In genomic region chr16:35191271-35191670, GRCm38 (mm10) we compare ENCODE assay signal across 26 mouse cellular contexts. TPM values are rescaled to one million over a fixed set of nuclear protein-coding genes. Genes with fewer than 3 reads are reported as not detected.
A peak's percentile ranks its signal among the peaks of the same experiment; 100 is the strongest.
DNase-seq lines count a peak whose midpoint lies in the region; ATAC-seq and TF ChIP-seq lines count a peak whose summit lies in the region.
"Had no signal": no experiment of that assay in that cellular context is flagged by ENCODE, and none has a peak within 500 bp of the region (broad histone marks: within the 10 kb centered on the region; RNA-seq: fewer than 3 reads in every experiment).

No protein-coding gene starts in this region.

- no peak for TF ChIP-seq EP300 in heart, postnatal 0 days (IDR thresholded peaks at IDR 0.05; ENCODE audit: low read depth)

- H3K36me3 ChIP-seq in heart, postnatal 0 days (replicated peaks; ENCODE audit: control insufficient read depth, insufficient read depth, low read length), result no peaks in the 10 kb centered on the region
- no peaks in the 10 kb centered on the region for H3K36me3 ChIP-seq in intestine, embryonic 16.5 days (ENCODE audit: control insufficient read depth, insufficient read depth, low read length)
- H3K36me3 ChIP-seq: kidney, embryonic 15.5 days; lung, embryonic 15.5 days; midbrain, embryonic 13.5 days had no signal

- no peaks in the 10 kb centered on the region for H3K27me3 ChIP-seq in heart, postnatal 0 days (ENCODE audit: control insufficient read depth, insufficient read depth, low read length)
- H3K27me3 ChIP-seq in cerebellum, adult 2 months (ENCODE audit: control insufficient read depth, insufficient read depth, low read length), result no peaks in the 10 kb centered on the region
- no peaks in the 10 kb centered on the region for H3K27me3 ChIP-seq in intestine, embryonic 16.5 days (replicated peaks; ENCODE audit: control insufficient read depth, insufficient read depth, low read length)
- H3K27me3 ChIP-seq: embryonic facial prominence, embryonic 13.5 days; forebrain, embryonic 13.5 days; kidney, embryonic 15.5 days; lung, embryonic 15.5 days; midbrain, embryonic 13.5 days had no signal

- no peak overlapping the region for H3K4me3 ChIP-seq in heart, postnatal 0 days (ENCODE audit: low read depth, low read length)
- H3K4me3 ChIP-seq in cerebellum, adult 2 months (replicated peaks; ENCODE audit: insufficient read depth, low read depth, low read length), result no peak overlapping the region
- H3K4me3 ChIP-seq in intestine, embryonic 16.5 days (ENCODE audit: low read length), result no peak overlapping the region
- H3K4me3 ChIP-seq: embryonic facial prominence, embryonic 13.5 days; erythroblast, embryonic 14.5 days; forebrain, embryonic 13.5 days; gastrocnemius, adult 2 months; kidney, embryonic 15.5 days; lung, embryonic 15.5 days; megakaryocyte, embryonic 14.5 days; midbrain, embryonic 13.5 days had no signal

- no peak for ATAC-seq in heart, postnatal 0 days (ENCODE audit: insufficient read depth, low read depth)
- no peak for ATAC-seq in intestine, embryonic 16.5 days
- ATAC-seq: forebrain, embryonic 13.5 days; inflammation-experienced regulatory T-cells, adult 6 months; midbrain, embryonic 13.5 days had no signal

- no peaks in the 10 kb centered on the region for H3K9me3 ChIP-seq in heart, postnatal 0 days (replicated peaks; ENCODE audit: control insufficient read depth, low read length)
- H3K9me3 ChIP-seq in intestine, embryonic 16.5 days (ENCODE audit: control insufficient read depth, low read length), result no peaks in the 10 kb centered on the region
- H3K9me3 ChIP-seq: embryonic facial prominence, embryonic 13.5 days; forebrain, embryonic 13.5 days; kidney, embryonic 15.5 days; lung, embryonic 15.5 days; midbrain, embryonic 13.5 days had no signal

- TF ChIP-seq CTCF in heart, postnatal 0 days (IDR thresholded peaks at IDR 0.05; ENCODE audit: low read depth), result no peak
- TF ChIP-seq CTCF in cerebellum, adult 2 months (IDR thresholded peaks at IDR 0.05; ENCODE audit: borderline replicate concordance, insufficient read depth, low read depth, low read length), result no peak

- no peak for TF ChIP-seq POLR2A in cerebellum, adult 2 months (IDR thresholded peaks at IDR 0.05; ENCODE audit: borderline replicate concordance, insufficient read depth, low read length)

- WGBS in heart, postnatal 0 days, result 59% methylated on average over 7 of the region's 7 CpGs
- 14% methylated on average over 7 of the region's 7 CpGs for WGBS in cerebellum, adult 2 months
- 78% methylated on average over 7 of the region's 7 CpGs for WGBS in intestine, embryonic 16.5 days

- peaks cover 44% of the 10 kb centered on the region for H3K4me1 ChIP-seq in heart, postnatal 0 days (ENCODE audit: control insufficient read depth, insufficient read depth)
- peaks cover 46% of the 10 kb centered on the region for H3K4me1 ChIP-seq in cerebellum, adult 2 months (ENCODE audit: control insufficient read depth, insufficient read depth, low read length)
- peaks cover 14% of the 10 kb centered on the region for H3K4me1 ChIP-seq in intestine, embryonic 16.5 days (ENCODE audit: control insufficient read depth, insufficient read depth, low read length)

- intact Hi-C loops in heart, postnatal 10 days (cut with DNase I), result no loop called here

- no peak for DNase-seq in heart, postnatal 0 days (ENCODE audit: low spot score)
- DNase-seq in heart, postnatal 10 days, result no peak
- DNase-seq in cerebellum, adult 11 months, result peak; percentile 42
- peak; percentile 61 to 78 for DNase-seq in cerebellum, adult 2 months
- DNase-seq in cerebellum, postnatal 25 days, result peak; percentile 67 to 75
- no peak for DNase-seq in c-Kit-positive CD71-positive TER-119-positive erythroid progenitor cells, embryonic 14.5 days (ENCODE audit: low spot score)
- DNase-seq: adrenal gland, adult 2 months; embryo, embryonic 11 days; gastrocnemius, adult 2 months; heart, postnatal 36 days; layer of hippocampus, adult 9-11 months; lung, postnatal 36 days; thymus, postnatal 14 days had no signal

- no peak overlapping the region for H3K4me2 ChIP-seq in heart, postnatal 0 days (ENCODE audit: low read depth, low read length)
- no peak overlapping the region for H3K4me2 ChIP-seq in intestine, embryonic 16.5 days (ENCODE audit: low read depth, low read length)
- H3K4me2 ChIP-seq: embryonic facial prominence, embryonic 13.5 days; forebrain, embryonic 13.5 days; heart, embryonic 11.5 days; hindbrain, embryonic 14.5 days; kidney, embryonic 15.5 days; lung, embryonic 15.5 days; midbrain, embryonic 13.5 days had no signal

- peak overlapping the region; percentile 59; the same call in 1 of the 2 replicates for H3K27ac ChIP-seq in heart, postnatal 0 days (ENCODE audit: low read depth)
- no peak overlapping the region for H3K27ac ChIP-seq in cerebellum, adult 2 months (ENCODE audit: insufficient read depth, low read length)
- H3K27ac ChIP-seq in intestine, embryonic 16.5 days (ENCODE audit: low read length), result no peak overlapping the region
- H3K27ac ChIP-seq: embryonic facial prominence, embryonic 13.5 days; forebrain, embryonic 13.5 days; gastrocnemius, adult 2 months; hindbrain, embryonic 14.5 days; kidney, embryonic 15.5 days; liver, embryonic 14.5 days; lung, embryonic 15.5 days; midbrain, embryonic 13.5 days had no signal

- H3K9ac ChIP-seq in heart, postnatal 0 days (replicated peaks; ENCODE audit: low read depth, low read length), result no peak overlapping the region
- no peak overlapping the region for H3K9ac ChIP-seq in intestine, embryonic 16.5 days (ENCODE audit: low read depth, low read length)
- H3K9ac ChIP-seq: embryonic facial prominence, embryonic 13.5 days; forebrain, embryonic 13.5 days; hindbrain, embryonic 14.5 days; kidney, embryonic 15.5 days; liver, embryonic 14.5 days; lung, embryonic 15.5 days; midbrain, embryonic 13.5 days had no signal

RNA-seq across cellular contexts. Expression of gene Adcy5, which starts 36.6 kb away (rescaled TPM):
- 81.4 and 84.7 TPM in 2 replicates for total RNA-seq in heart, postnatal 0 days (2014; rRNA removed; ENCODE audit: low replicate concordance)
- polyA plus RNA-seq in heart, postnatal 0 days (2015; fragmentation: Nextera tagmentation; extraction: Ambion mirVana), result 9.6 and 11.3 TPM in 2 replicates
- 10 to 100 TPM; 55.1 to 56.3 TPM for total RNA-seq in heart, postnatal 10 days (2021)
- polyA plus RNA-seq in cerebellum, adult 2 months (2012; rRNA removed), result 36.0 and 37.7 TPM in 2 replicates
- polyA plus RNA-seq in intestine, embryonic 16.5 days (2015; fragmentation: Nextera tagmentation; extraction: Ambion mirVana), result 1.9 and 2.0 TPM in 2 replicates
- total RNA-seq: monocyte, adult 5-6 weeks had no signal
- polyA plus RNA-seq: erythroblast, embryonic 14.5 days had no signal

Comparison
In these comparisons a context has a peak if more than half of its experiments do, and no peak if none do; other contexts are left out.
1. DNase-seq: peak in cerebellum, adult 11 months (single experiment), cerebellum, adult 2 months (2 of 2) and cerebellum, postnatal 25 days (2 of 2); none in heart, postnatal 0 days (single experiment), heart, postnatal 10 days (0 of 2) and c-Kit-positive CD71-positive TER-119-positive erythroid progenitor cells, embryonic 14.5 days (single experiment).